Mouse (Mus musculus) right cerebral cortex, postnatal 4 days (tissue): ENCODE measurements around the gene Cftr.

Source experiments
- DNase-seq: peaks from one replicate; pipeline ENCODE4 v3.0.0-alpha.2; 2022

Gene Cftr

GRCm38 (mm10) chr6:18170311-18170922, at the start of gene Cftr:
Gene Cftr, plus strand, starts transcription at chr6:18170687.
- DNase-seq, result peak; percentile 38

- DNase-seq, result no peak
Observed at GRCm38 (mm10) chr6:18127206-18127983, 43.1 kb upstream of the Cftr start.

GRCm38 (mm10) chr6:18128059-18128458, 42.4 kb upstream of the Cftr start:
- no peak for DNase-seq

GRCm38 (mm10) chr6:18135246-18135645, 35.2 kb upstream of the Cftr start:
- DNase-seq, result no peak

GRCm38 (mm10) chr6:18153031-18153430, 17.5 kb upstream of the Cftr start:
- DNase-seq, result peak; percentile 10

- DNase-seq, result no peak
Observed at GRCm38 (mm10) chr6:18169618-18170017, 869 bp upstream of the Cftr start.

GRCm38 (mm10) chr6:18171614-18172013, 1.1 kb downstream of the Cftr start:
- DNase-seq, result no peak

- DNase-seq, result no peak
Observed at GRCm38 (mm10) chr6:18177509-18177908, 7.0 kb downstream of the Cftr start.

- no peak for DNase-seq
Observed at GRCm38 (mm10) chr6:18180665-18181064, 10.2 kb downstream of the Cftr start.

- DNase-seq, result no peak
Observed at GRCm38 (mm10) chr6:18182903-18183302, 12.4 kb downstream of the Cftr start.

- no peak for DNase-seq
Observed at GRCm38 (mm10) chr6:18220691-18221090, 50.2 kb downstream of the Cftr start.

GRCm38 (mm10) chr6:18223206-18223605, 52.7 kb downstream of the Cftr start:
- DNase-seq, result no peak

- DNase-seq, result no peak
Observed at GRCm38 (mm10) chr6:18225157-18225556, 54.7 kb downstream of the Cftr start.

GRCm38 (mm10) chr6:18246495-18246894, 76.0 kb downstream of the Cftr start:
- DNase-seq, result no peak

- no peak for DNase-seq
Observed at GRCm38 (mm10) chr6:18247891-18248463, 77.5 kb downstream of the Cftr start.

GRCm38 (mm10) chr6:18248464-18248863, 78.0 kb downstream of the Cftr start:
- no peak for DNase-seq

- DNase-seq, result no peak
Observed at GRCm38 (mm10) chr6:18254586-18254985, 84.1 kb downstream of the Cftr start.

- no peak for DNase-seq
Observed at GRCm38 (mm10) chr6:18270983-18271382, 100.5 kb downstream of the Cftr start.

- no peak for DNase-seq
Observed at GRCm38 (mm10) chr6:18300781-18301180, 130.3 kb downstream of the Cftr start.

GRCm38 (mm10) chr6:18302105-18302504, 131.6 kb downstream of the Cftr start:
- no peak for DNase-seq

- no peak for DNase-seq
Observed at GRCm38 (mm10) chr6:18303228-18303627, 132.7 kb downstream of the Cftr start.

GRCm38 (mm10) chr6:18305130-18305529, 134.6 kb downstream of the Cftr start:
- no peak for DNase-seq

GRCm38 (mm10) chr6:18310983-18311382, 140.5 kb downstream of the Cftr start:
- no peak for DNase-seq

- DNase-seq, result no peak
Observed at GRCm38 (mm10) chr6:18314365-18314943, 144.0 kb downstream of the Cftr start.
